Mouse (Mus musculus) liver, postnatal 0 days (tissue): Measurements from ENCODE around the gene Spred2.

Experiments used
- CTCF ChIP-seq: sonication (generic); IDR thresholded peaks from 2 replicates; pipeline ENCODE4 v1.5.1; 2016; ENCODE audit warnings: antibody characterized with exemption, low read depth
- EP300 ChIP-seq: IDR thresholded peaks from 2 replicates; pipeline ENCODE4 v1.6.1; 2016; ENCODE audit warnings: antibody characterized with exemption, low read depth, mild to moderate bottlenecking

DNA sequence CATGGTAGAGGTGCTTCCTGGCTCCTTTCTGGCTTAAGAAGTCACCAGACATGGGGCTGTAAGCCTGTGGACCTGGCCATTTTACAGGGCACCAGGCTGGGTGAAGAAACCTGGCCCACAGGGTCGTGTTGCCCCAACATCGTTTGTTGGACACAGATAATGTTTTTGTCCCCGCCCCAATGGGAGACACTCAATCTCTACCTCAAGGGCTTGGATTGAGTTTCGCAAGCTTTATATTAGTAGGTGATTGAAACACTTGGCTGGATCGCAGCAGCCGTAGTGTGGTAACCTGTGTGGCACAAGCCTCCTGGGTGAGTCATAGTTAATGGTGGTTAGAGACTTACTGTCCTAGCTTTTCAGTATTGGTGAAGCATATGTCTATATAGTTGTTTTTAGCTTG is 36.9 kb downstream of the Spred2 start:
- TF ChIP-seq CTCF (no peak), EP300 (no peak)
